Mouse (Mus musculus) G1E-ER4 (cell line): ENCODE data around the gene Wnk1. TPM values are rescaled to one million over a fixed set of nuclear protein-coding genes. Genes with fewer than 3 reads are reported as not detected.

ENCODE experiments used
- GATA1 ChIP-seq: IDR thresholded peaks from one replicate; pipeline ENCODE4 v1.8.0; 2012; ENCODE audit warnings: low read length, inconsistent platforms
- polyA plus RNA-seq: library from polyadenylated mRNA; stranded (reverse); fragments of >175 nt; gene quantifications from 2 replicates; pipeline ENCODE4 v1.2.3, GENCODE M21; 2012

Wnk1 gene
- polyA plus RNA-seq, 1 experiment: 55.6 TPM

- TF ChIP-seq GATA1: no peak
Observed at GRCm38 (mm10) chr6:119883151-119883550, 155.3 kb downstream of the Wnk1 start.

Other genes with a start within 250 kb of the Wnk1 start
- gene Erc1, start 190.5 kb downstream of the Wnk1 start, polyA plus RNA-seq: 2.5 and 2.7 TPM in 2 replicates
- gene Rad52, start 136.0 kb downstream of the Wnk1 start, polyA plus RNA-seq: 19.2 and 23.2 TPM in 2 replicates
- not detected in 2 replicates for gene Ninj2, start 54.7 kb upstream of the Wnk1 start, polyA plus RNA-seq